Mouse (Mus musculus) left cerebral cortex, postnatal 25 days (tissue): ENCODE results near the gene Dsn1. TPM values are rescaled to one million over a fixed set of nuclear protein-coding genes. Genes with fewer than 3 reads are reported as not detected.
A peak's percentile ranks its signal among the peaks of the same experiment; 100 is the strongest.

Experiments
- DNase-seq, 2 experiments: peaks; one replicate each; pipeline ENCODE4 v3.0.0; 2022; ENCODE audit warnings: low spot score in 2 of 2, mixed read lengths in 1 of 2
- intact Hi-C: fragments of 180-260 bp; cut with DNase I; formaldehyde crosslinking; loops from one replicate; pipeline ENCODE4 v1.15.1; 2025
- total RNA-seq, 2 experiments: library from RNA; stranded (reverse); gene quantifications; 2 replicates each; pipeline ENCODE4 v1.2.3; 2021

The Dsn1 gene
- total RNA-seq, 2 experiments from 2014 or later = 4.7 TPM

DNA sequence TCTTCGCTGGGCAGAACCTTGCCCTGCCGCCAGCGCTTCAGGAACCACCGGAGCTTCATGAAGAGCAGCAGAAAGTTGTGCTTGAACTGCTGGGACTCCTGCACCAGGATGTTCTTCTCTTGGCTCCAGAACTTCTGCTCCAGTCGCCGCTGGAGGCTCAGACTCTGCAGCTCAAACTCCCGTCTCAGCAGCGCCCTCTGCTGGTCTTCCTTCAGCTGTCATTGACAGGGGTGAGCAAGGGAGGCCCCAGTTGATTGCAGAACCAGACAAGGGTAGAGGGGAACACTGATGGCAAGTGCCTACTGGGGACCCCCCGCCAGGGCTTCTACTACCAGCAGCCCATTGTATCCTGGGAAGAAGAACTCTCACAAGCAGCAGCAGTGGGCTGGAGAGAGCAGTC is 23.9 kb upstream of the Dsn1 start:
- intact Hi-C loops = no loop called here
- peak; percentile 81 for DNase-seq

DNA sequence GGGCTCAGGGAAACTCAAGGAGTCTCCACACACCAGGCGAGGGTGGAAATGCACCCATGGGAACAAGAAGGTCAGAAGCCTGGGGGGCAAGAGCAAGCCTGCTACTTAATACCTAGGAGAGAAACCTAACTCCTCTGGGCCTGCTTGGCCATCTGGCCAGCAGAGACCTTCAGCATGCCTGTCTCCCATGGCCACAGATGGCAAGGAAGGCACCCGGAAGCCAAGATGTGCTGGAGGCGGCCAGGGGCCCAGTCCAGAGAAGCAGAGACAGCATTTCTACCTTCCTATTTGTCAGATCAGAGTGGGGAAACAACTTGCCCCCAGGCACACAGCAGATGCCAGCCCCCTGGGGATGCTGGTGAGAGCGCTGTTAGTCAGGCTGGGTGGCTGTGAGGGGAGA is 21.3 kb upstream of the Dsn1 start:
- DNase-seq = no peak
- intact Hi-C loops = no loop called here

DNA sequence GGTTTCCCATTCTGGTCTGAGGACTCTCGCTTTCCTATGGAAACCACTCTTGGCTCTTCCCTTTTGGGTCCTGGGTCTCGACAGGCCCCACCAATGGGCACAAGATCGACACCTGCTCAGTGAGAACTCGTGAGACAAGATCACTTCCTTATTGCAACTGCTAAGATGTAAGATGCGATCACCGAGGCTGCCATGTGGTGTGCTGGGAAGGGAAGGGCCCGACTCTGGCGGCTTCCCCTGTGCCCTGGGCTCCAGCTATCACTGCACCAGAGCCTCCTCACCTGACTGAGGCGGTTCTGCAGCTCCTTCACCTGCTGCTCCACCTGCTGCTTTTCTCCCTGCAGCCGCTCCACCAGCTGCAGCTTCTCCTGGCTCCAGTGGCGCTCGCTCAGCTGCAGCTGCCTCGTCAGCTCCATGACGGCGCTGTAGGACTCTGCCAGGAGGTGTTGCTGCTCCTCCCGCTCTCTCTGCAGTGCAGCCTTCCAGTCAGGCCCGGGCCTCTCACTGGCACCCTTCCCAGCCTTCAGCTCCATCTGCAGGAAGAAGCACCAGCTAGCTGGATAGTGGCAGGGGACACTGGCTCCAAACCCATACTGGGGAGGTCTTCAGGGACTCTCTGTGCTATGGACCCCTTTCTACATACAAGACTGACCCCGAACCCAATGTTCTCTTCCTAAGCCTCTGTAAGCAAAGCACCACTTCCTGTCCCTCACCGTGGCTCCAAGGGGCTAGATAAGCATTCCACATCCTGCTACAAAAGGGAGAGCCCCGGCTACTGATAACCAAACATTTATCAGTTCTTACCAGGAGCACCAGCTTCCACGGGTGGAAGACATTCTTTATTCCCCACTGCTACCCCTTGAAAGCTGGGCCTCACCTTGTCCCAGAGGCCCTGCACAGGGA is 20.4 kb upstream of the Dsn1 start:
- peak; percentile 28 to 69 for DNase-seq
- intact Hi-C loops = no loop called here

DNA sequence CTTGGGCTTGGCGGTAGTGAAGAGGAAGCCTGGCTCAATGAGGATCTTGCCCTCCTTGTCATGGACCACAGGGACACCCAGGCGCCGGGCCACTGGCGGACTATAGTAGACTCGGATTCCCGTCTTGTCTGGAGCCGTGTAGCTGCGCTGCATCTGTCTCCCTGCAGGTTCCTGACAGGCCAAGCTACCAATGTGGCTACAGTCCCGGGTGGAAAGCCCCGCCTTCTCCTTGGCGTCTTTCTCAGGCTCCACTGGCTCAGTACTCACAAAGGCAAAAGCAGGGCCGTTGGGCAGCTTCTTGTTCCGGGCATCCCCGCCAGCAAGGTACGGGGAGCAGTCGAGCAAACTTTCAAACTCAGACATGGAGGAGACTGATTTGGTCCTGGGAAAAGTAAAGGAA is 14.2 kb upstream of the Dsn1 start:
- DNase-seq = no peak
- intact Hi-C loops = no loop called here

DNA sequence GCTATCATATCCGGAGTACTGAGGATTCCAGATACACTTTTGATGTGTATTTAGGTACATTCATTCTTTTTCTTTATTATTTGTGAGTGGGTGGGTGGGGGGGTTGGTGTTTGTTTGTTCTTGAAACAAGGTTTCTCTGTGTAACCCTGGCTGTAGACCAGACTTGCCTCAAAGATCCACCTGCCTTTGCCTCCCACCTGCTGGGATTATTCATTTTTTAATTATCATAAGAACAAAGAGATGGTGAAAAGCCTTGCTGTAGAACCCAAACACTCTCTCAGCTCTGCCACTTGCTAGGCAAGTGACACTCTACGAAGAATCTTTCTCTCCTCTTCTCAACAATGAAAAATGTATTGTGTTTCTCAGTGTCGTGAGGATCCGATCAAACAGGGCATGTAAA is 12.3 kb upstream of the Dsn1 start:
- intact Hi-C loops = no loop called here
- DNase-seq = no peak

DNA sequence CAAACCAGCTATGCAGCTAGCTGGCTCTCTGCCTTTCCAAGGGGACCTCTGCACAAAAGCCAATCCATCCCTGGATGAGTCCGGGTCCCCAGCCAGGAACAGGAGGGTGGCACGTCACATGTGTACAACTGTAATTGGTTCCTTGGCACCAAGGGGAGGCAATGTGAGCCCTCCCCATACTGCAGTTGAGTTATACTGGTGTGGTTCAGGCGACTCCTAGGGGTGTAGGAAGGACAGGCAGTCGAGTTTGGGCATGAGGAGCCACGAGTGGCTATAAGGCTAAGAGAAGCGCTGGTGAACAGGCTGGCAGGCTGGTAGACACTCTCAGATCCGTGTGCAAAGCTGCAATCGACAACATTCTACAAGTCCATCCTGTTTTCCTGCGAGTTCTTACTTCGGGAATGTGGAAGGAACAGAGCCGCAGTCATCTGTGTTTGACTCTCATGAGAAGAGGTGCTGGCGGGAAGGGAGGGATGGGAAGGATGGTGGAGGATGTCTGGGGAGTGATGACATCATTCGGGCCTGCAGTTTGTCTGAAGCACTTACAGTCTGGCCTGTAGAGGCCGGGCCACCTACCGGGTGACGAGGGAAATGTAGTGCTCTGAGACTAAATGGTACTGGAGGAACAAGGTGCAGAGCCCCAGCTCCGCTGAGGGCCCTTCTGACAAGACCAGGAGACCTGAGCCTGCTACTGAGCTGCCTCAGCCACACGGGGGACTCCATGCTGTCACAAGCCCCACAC is 9.7 kb upstream of the Dsn1 start:
- intact Hi-C loops = no loop called here
- no peak for DNase-seq

DNA sequence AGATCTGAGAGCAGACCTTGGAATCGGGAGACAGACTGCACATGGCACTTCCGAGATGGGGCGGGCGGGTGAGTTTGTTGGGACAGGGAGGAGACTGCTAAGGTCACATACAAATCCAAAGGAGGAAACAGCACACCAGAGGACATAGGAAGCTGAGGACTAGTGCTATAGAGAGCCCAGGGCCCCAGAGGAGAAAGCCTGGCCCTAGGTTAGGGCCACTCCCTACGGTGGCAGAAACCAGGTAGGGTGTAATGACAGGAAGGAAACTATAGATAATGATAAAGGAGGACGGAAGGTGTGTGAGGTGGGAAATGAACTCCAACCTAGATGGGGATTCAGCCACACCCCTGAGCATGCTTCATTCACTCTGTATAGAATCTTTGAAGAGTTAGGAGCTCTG is 5.4 kb upstream of the Dsn1 start:
- intact Hi-C loops = no loop called here
- DNase-seq = no peak

DNA sequence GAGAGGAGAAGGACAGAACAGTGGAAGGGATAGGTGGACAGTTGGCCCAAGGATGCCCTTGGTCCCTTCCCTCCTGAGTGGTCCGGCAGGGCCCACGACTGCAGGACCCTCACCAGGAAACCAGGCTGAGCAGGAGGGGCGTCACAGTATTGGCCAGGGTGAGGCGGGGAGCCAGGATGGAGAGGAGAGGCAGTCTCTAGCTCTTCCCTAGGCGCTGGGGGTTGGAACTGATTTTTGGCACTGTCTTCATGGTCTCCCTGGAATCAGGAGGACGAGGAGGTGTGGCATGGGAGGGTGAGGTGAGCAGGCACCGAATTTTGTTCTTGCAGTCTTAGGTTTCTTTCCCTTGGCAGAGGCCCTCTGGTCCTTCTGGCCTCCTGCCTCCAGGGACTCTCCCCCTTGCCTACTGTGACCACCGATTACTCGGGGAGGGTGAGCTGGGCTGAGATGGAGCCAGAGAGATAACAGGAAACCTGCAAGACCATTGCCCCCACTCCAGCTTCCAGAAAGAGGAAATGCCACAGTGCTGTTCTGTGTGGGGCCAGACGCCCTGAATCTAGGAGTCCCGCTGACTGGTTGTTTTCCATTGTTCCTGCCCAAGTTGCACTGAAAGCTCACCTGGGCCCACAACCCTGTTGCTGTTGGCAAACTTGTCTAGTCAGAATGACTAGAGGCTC is 3.8 kb upstream of the Dsn1 start:
- no peak for DNase-seq
- intact Hi-C loops = no loop called here

DNA sequence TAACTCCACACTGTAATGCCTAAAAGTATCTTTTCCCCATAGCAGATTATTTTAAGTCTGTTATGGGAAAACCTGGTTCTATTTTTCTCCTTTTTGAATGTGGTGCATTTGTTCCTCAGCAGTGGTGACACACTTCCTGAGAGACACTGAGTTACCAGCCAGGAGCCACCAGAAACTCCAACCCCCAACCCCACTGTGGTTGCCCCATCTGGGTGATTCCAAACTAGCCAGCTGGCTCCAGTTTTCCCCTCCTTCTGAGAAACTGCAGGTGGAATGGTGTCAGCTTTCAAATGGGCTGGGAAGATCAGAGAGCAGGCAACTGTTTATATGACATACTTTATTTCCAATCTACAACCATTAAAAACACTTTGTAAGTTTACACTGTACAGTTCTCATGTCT is 3.2 kb upstream of the Dsn1 start:
- DNase-seq = peak in 1 of 2 experiments; percentile 75
- intact Hi-C loops = no loop called here

DNA sequence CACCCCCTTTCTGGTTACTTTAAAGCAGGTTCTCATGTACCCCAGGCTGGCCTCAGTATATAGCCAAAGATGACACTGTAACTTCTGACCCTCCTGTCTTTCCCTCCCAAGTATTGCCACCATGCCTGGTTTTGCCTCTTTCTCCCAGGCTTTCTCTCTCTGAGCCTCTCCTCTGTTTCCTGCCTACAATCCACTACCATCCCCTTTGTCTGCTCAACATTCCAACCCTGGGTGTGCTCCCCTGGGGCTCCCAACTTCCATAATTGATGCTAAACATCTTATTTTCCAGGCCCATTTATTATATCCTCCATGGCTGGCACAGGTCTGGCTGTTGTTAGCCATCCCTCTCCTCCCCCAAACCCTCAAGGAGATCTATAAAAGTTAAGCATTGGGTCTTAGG is 1.6 kb upstream of the Dsn1 start:
- DNase-seq = no peak
- intact Hi-C loops = no loop called here

DNA sequence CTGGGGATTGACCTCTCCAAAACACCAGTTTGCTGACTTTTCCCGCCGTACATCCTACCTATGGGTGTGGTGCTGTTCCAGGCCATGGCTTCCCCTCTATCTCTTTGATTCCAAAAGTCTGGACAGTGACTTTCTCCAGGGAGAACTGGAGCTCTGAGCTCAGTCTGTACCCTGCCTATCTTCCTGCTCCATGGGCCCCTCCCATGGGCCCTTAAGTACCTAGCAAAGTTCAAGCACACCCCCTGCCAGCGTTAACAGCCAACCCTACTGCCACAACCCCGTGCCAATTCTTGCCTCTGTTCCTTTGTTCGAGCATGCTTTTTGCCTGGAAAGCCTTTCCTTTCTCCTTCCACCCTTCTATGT is 261 bp upstream of the Dsn1 start:
- no peak for DNase-seq
- intact Hi-C loops = no loop called here

DNA sequence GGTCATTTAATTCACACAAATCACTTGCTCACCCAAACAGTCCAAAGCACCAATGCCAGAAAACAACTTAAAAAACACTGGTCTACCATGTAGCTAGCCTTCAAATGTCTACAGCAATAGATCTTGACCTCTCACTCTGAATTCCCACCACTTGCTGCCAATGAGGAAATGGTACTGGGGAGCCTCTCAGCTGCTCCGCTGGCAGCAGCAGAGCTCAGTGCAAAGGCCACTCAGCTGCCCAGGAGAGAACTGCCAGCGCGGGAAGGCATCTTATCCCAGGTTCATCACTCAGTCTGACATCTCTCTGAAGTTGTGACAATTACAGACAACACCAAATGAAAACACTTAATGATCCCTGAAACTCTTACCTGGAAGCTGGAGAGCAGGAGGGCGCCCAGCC is 4.6 kb downstream of the Dsn1 start:
- DNase-seq = no peak
- intact Hi-C loops = no loop called here

DNA sequence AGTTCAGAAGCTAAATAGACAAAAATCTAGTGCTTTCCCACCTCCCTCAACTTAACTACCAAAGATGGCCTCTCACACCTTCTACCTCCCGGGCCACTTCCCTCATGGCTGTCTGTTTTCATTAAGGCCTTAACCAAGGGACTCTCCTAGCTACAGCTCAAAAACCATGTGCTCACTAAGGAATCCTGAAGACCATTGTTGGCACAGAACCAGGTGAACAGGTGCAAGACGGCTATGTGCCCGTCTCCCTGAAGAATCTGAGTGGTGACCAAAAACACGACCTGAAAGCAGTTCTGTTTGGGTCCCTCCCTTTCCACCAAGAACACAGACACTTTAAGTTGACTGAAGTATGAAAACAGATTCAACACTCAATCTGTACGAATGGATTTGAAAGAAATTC is 8.7 kb downstream of the Dsn1 start:
- intact Hi-C loops = loop anchor here (10.0 kb wide), 1 partner anchor 263 kb away; no protein-coding TSS in a partner anchor
- no peak for DNase-seq

DNA sequence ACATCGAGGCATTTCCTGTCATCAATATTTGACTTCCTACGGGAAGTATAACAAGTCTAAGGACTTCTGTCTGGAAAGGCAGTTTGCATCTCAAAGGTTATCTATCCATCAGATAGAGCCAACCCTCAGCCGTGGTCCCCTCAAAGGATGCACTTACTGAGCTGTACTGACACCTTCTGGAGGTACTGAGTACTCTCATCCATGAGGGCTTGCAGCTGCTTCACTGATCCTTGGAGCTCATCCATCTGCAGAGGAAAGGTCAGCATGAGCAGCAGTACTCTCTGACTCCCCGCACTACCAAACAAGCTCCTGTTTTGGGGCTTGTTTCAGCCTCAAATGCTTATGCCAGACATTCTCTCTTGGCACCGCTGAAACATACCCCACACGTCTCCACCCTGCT is 10.4 kb downstream of the Dsn1 start:
- intact Hi-C loops = loop anchor here (1.0 to 10.0 kb wide), 3 partner anchors 92 to 262 kb away; no protein-coding TSS in a partner anchor
- peak; percentile 55 to 67 for DNase-seq

DNA sequence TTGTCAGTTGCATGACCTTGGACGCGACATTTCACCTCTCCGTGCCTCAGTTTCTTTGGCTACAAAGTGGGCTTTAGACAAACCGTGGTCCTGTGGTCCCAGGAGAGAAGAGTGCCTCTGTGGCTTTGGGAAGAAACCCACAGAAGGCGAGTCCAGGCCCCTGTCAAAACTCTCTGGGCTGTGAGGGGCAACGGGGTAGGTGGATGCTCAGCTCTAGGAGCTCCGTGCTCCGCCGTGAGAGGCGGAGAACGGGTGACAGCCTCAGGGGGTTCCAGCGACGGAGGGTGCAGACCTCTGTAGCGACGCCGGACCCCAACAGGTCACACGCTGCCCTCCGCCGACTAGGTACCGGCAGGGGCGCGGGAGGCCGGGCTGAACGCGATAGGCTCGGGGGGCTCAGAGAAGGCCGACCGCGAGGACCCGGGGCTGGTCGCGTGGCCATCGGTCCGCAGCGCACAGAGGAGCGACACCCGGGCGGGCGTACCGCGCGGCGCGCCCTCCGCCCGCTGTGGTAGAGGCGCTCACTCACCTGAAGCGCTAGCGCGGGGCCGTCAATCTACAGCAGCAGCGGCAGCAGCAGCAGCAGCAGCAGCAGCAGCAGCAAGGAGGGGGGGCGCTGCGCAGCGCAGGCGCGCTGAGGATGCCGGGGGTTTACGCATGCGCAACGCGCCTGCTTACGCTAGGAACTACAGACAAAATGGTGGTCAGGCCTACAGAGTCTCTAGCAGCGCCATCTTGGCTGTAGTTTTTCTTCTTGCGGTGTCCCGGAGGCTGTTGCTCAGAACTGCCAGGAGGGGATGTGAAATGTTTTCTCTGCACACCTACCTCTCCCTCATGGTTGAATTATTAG is 15.3 kb downstream of the Dsn1 start, which contains the start of gene Ndrg3:
Gene Ndrg3, minus strand, starts transcription at position 587 of the 850 bp plus-strand sequence.
- intact Hi-C loops = loop anchor here (5.0 to 10.0 kb wide), 2 partner anchors 54 to 257 kb away; no protein-coding TSS in a partner anchor
- peak; percentile 96 to 99 for DNase-seq

DNA sequence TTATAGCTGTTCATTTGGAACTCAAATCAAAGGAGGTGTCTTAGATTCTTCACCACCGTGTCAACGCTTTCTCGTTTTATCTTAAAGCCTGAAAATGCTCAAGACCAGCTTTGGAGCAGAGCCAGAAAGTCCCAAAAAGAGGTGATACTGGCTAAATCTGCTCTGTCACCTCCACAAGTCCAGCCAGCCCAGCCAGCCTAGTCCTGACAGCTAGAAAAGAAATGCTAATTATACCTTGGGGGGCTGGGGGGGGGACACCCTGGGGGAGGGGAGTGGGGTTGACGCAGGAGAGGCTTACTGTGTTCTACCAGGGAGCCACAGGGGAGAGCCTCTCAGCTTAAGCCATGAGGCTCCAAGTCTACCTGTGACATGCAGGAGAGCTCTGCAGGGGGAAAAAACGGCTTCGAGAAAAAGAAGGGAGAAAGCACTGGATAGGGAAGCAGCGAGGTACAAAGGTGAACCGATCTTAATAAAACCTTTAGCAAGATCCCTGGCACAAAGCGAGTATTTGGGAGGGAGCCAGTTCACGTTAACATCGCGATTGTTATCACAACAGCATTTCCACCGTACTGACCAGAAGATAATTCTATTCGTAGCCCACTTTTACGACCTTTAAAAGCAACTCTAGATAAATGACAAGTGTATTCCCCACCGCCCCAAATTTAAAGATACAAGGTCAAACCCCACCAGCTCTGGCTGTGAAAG is 16.1 kb downstream of the Dsn1 start:
- intact Hi-C loops = loop anchor here (5.0 to 10.0 kb wide), 2 partner anchors 54 to 256 kb away; no protein-coding TSS in a partner anchor
- peak; percentile 23 to 69 for DNase-seq

DNA sequence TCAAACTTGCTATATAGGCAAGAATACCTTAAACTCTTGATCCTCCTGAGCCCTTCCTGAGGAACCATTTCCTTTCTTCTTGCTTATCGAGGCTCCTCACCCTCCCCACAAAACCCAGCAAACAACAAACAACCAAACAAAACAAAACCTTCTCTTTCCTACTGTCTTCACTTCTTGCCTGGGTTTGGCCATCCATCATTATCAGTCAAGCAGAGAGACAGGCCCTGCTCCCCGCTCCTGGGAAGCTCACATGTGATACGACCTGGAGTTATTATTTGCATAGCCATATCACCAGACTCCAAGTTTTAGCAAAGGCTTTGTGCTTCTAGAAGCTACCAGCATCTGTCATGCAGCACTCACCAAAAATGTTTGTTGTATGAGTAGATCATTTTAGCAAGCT is 19.6 kb downstream of the Dsn1 start:
- DNase-seq = no peak
- intact Hi-C loops = no loop called here

DNA sequence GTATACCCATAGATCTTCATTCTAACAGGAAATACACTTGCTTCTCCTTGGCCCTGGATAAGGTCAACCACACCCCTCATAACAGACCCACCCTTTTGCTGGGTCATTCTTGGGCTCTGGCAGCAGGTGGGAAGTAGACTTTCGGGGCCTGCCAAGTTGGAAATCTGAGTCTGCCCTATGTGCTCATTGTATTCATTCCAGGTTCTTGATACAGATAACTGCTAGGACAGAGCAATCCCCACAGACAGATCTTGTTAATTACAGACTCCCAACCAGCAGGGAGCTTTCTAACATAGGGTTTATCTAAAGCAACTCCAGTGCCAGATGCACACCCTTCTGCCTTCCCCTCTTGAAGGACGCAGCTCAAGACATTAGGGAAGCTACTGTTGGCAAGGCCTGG is 24.1 kb downstream of the Dsn1 start:
- intact Hi-C loops = no loop called here
- no peak for DNase-seq

DNA sequence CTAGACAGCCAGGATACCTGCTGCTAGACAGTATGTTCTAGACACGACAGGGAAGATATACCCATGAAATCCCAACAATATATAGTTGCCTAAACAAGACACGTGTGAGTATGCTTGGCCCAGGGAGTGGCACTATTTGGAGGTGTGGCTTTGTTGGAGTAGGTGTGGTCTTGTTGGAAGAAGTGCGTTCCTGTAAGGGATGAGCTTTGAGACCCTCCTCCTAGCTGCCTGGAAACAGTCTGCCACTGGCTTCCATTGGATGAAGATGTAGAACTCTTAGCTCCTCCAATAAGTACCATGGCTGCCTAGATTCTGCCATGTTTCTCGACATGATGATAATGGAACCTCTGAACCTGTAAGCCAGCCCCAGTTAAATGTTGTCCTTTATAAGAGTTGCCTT is 25.7 kb downstream of the Dsn1 start:
- DNase-seq = no peak
- intact Hi-C loops = no loop called here
